Mouse (Mus musculus) c-Kit-positive CD71-positive TER-119-negative erythroid progenitor cells, embryonic 14.5 days (primary cell): Measurements from ENCODE around the gene Snx3.

Experiments
- DNase-seq: peaks from one replicate; pipeline ENCODE4 v3.0.0-alpha.2; 2013; ENCODE audit warnings: low read depth

Gene Snx3

GRCm38 (mm10) chr10:42510141-42510540 lies 8.3 kb downstream of the Snx3 start:
- DNase-seq: no peak

GRCm38 (mm10) chr10:42511184-42512135 lies 9.6 kb downstream of the Snx3 start:
- peak; percentile 73 for DNase-seq

- DNase-seq: no peak
Measured at GRCm38 (mm10) chr10:42514125-42514524, 12.3 kb downstream of the Snx3 start.

- DNase-seq: no peak
Measured at GRCm38 (mm10) chr10:42518363-42518762, 16.5 kb downstream of the Snx3 start.

- DNase-seq: peak; percentile 59
Measured at GRCm38 (mm10) chr10:42521315-42521981, 19.6 kb downstream of the Snx3 start.

- no peak for DNase-seq
Measured at GRCm38 (mm10) chr10:42522912-42523311, 21.1 kb downstream of the Snx3 start.

GRCm38 (mm10) chr10:42523556-42524162 lies 21.8 kb downstream of the Snx3 start:
- no peak for DNase-seq

- DNase-seq: peak; percentile 65
Measured at GRCm38 (mm10) chr10:42525682-42526081, 23.9 kb downstream of the Snx3 start.

GRCm38 (mm10) chr10:42533836-42534453 lies 32.1 kb downstream of the Snx3 start:
- peak; percentile 75 for DNase-seq

GRCm38 (mm10) chr10:42537571-42538316 lies 35.9 kb downstream of the Snx3 start:
- peak; percentile 83 for DNase-seq

GRCm38 (mm10) chr10:42545707-42546503 lies 44.1 kb downstream of the Snx3 start:
- DNase-seq: no peak

- no peak for DNase-seq
Measured at GRCm38 (mm10) chr10:42546507-42546906, 44.7 kb downstream of the Snx3 start.

- no peak for DNase-seq
Measured at GRCm38 (mm10) chr10:42559581-42560200, 57.9 kb downstream of the Snx3 start.

- peak; percentile 48 for DNase-seq
Measured at GRCm38 (mm10) chr10:42562272-42562671, 60.4 kb downstream of the Snx3 start.

GRCm38 (mm10) chr10:42572567-42572966 lies 70.7 kb downstream of the Snx3 start:
- no peak for DNase-seq

- DNase-seq: no peak
Measured at GRCm38 (mm10) chr10:42572971-42573370, 71.1 kb downstream of the Snx3 start.

- DNase-seq: peak; percentile 22
Measured at GRCm38 (mm10) chr10:42574639-42575038, 72.8 kb downstream of the Snx3 start.

- no peak for DNase-seq
Measured at GRCm38 (mm10) chr10:42577525-42578280, 75.9 kb downstream of the Snx3 start.

- no peak for DNase-seq
Measured at GRCm38 (mm10) chr10:42578281-42578675, 76.4 kb downstream of the Snx3 start.
